Mouse (Mus musculus): Measurements from ENCODE around the gene Pkd1.

- no peak for TF ChIP-seq CTCF (IDR thresholded peaks at IDR 0.05; ENCODE audit: low read depth, low read length)
- TF ChIP-seq EP300 (IDR thresholded peaks at IDR 0.05; ENCODE audit: insufficient read depth, low read depth, low read length) = no peak
- no peak for TF ChIP-seq POLR2A (IDR thresholded peaks at IDR 0.05; ENCODE audit: insufficient read depth, low read length)
Measured at GRCm38 (mm10) chr17:24527315-24527714, 22.3 kb upstream of the Pkd1 start.
